Mouse (Mus musculus) embryonic facial prominence, embryonic 13.5 days (tissue): ENCODE measurements at regions not wholly inside any gene's neighbourhood (a gene's known extent, or its start where the extent isn't known, plus 50 kb on each side); places are given as distances from the start of the nearest gene placed in this dataset.

Experiments
- ATAC-seq: fragments of 200-750 bp; cut with Nextera tagmentation; 2 replicates; pipeline ENCODE4 v1.8.0; 2017; ENCODE audit warnings: low read depth; ENCODE audit not compliant: insufficient number of reproducible peaks, insufficient read depth, low FRiP score, low TSS enrichment
- H3K27ac ChIP-seq: fragments of 300-500 bp; sonication (generic); 2 replicates; pipeline ENCODE4 v1.5.1; 2015; ENCODE audit warnings: moderate library complexity, mild to moderate bottlenecking, inconsistent platforms
- H3K27me3 ChIP-seq: fragments of 300-500 bp; sonication (generic); 2 replicates; pipeline ENCODE4 v1.6.1; 2015; ENCODE audit warnings: mild to moderate bottlenecking, inconsistent platforms
- H3K36me3 ChIP-seq: fragments of 300-500 bp; sonication (generic); 2 replicates; pipeline ENCODE4 v1.6.1; 2015; ENCODE audit warnings: mild to moderate bottlenecking, inconsistent platforms
- H3K4me1 ChIP-seq: fragments of 300-500 bp; sonication (generic); 2 replicates; pipeline ENCODE4 v1.6.1; 2015; ENCODE audit warnings: inconsistent platforms
- H3K4me2 ChIP-seq: fragments of 300-500 bp; sonication (generic); 2 replicates; pipeline ENCODE4 v1.6.1; 2015; ENCODE audit warnings: moderate library complexity, mild to moderate bottlenecking, inconsistent platforms
- H3K4me3 ChIP-seq: fragments of 300-500 bp; sonication (generic); 2 replicates; pipeline ENCODE4 v1.5.1; 2015; ENCODE audit warnings: mild to moderate bottlenecking, inconsistent platforms
- H3K9ac ChIP-seq: fragments of 300-500 bp; sonication (generic); 2 replicates; pipeline ENCODE4 v1.6.1; 2015; ENCODE audit warnings: mild to moderate bottlenecking, inconsistent platforms
- H3K9me3 ChIP-seq: fragments of 300-500 bp; sonication (generic); 2 replicates; pipeline ENCODE4 v1.6.1; 2016; ENCODE audit warnings: inconsistent platforms
- WGBS: fragments of 180-500 bp; shearing (Covaris S2); methylation state at CpG from one replicate; pipeline ENCODE4 v1.1.7; 2015; ENCODE audit warnings: mixed read lengths; 5-methylcytosine and 5-hydroxymethylcytosine counted together

- H3K4me1 ChIP-seq, result peaks cover 14% of the 10 kb centered on the region
- no peak overlapping the region for H3K27ac ChIP-seq
- 42% methylated on average over 1 of the region's 1 CpGs for WGBS
- no peak overlapping the region for H3K4me3 ChIP-seq
- H3K9me3 ChIP-seq, result peaks cover 3% of the 10 kb centered on the region; the same call in 1 of the 2 replicates
- no peak overlapping the region for H3K4me2 ChIP-seq
- no peak for ATAC-seq
- no peak overlapping the region for H3K9ac ChIP-seq
- no peaks in the 10 kb centered on the region for H3K36me3 ChIP-seq
- H3K27me3 ChIP-seq, result no peaks in the 10 kb centered on the region
Observed at GRCm38 (mm10) chr4:58728641-58729040, 58.9 kb downstream of the Olfr267 start.

DNA sequence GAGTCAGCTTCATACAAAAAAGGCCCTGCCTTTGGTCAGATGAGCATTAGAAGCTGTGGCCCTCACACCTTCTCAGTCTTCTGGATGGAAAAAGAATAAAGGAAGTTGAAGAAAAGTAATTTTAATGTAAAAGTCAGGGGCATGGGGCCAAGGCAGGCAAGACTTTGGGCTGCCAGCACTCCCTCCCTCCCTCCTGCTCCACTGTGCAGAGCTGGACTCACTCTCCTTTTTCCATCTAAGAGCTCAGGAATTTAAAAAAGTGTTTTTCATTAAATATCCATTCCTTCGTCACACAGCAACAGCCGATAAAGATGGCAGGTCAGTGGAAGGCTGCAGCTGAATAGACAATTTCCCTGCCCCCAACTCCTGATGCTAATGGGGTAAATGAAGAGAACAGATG, 61.1 kb downstream of the Olfr267 start:
- Histone ChIP-seq H3K36me3 (no peaks in the 10 kb centered on the region), H3K9ac (no peak overlapping the region), H3K27me3 (no peaks in the 10 kb centered on the region), H3K4me2 (no peak overlapping the region), H3K4me1 (peaks cover 14% of the 10 kb centered on the region), H3K4me3 (no peak overlapping the region), H3K9me3 (peaks cover 3% of the 10 kb centered on the region; the same call in 1 of the 2 replicates), H3K27ac (no peak overlapping the region)
- 31% methylated on average over 2 of the region's 2 CpGs for WGBS
- ATAC-seq, result no peak

DNA sequence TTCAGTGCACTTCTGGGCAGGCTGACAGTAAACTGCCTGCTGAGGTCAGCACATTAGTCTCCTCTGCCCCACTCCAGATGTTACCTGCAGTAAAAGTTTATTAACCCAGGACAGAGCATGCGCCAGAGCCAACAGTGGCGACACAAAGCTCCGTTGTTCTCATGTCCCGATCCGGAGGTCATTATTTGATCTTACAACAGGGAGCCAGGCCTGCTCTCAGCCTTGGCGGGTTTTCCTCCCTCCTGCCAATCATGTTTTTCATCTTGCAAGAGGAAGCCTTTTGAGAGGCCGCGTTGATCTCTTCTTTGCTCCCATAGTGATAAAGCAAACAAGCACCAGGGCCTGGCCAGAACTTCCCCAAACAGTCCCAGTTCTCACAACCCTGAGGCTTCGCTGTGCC, 64.7 kb downstream of the Olfr267 start:
- Histone ChIP-seq H3K9ac (no peak overlapping the region), H3K4me1 (peaks cover 14% of the 10 kb centered on the region), H3K4me2 (no peak overlapping the region), H3K9me3 (no peaks in the 10 kb centered on the region), H3K4me3 (no peak overlapping the region), H3K27me3 (no peaks in the 10 kb centered on the region), H3K36me3 (no peaks in the 10 kb centered on the region), H3K27ac (peak overlapping the region; percentile 22; the same call in 1 of the 2 replicates)
- WGBS, result 41% methylated on average over 9 of the region's 9 CpGs
- no peak for ATAC-seq

- no peak overlapping the region for H3K27ac ChIP-seq
- no peaks in the 10 kb centered on the region for H3K27me3 ChIP-seq
- 81% methylated on average over 8 of the region's 8 CpGs for WGBS
- H3K4me2 ChIP-seq, result no peak overlapping the region
- H3K4me3 ChIP-seq, result no peak overlapping the region
- no peak overlapping the region for H3K9ac ChIP-seq
- H3K4me1 ChIP-seq, result peaks cover 5% of the 10 kb centered on the region; the same call in 1 of the 2 replicates
- H3K36me3 ChIP-seq, result no peaks in the 10 kb centered on the region
- no peak for ATAC-seq
- no peaks in the 10 kb centered on the region for H3K9me3 ChIP-seq
Observed at GRCm38 (mm10) chr4:58720682-58721081, 66.8 kb downstream of the Olfr267 start.

DNA sequence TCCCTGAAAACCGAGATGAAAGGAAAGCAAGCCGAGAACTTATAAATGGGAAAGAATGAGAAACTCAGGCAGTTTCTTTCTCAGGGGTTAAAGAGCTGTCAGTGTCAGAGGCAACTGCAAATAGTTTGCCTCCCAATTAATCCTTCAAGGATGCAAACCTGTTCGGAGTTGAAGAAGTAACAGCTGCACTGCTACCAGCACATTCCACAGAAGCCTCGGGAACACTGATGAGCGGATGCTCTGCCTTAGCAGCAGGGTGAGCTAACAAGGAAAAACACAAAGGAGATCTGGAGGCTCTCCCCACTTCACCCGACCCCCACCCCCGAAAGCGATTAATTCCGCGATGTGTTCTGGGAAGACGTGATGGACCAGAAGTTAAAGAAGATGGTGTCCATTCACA, 71.1 kb downstream of the Olfr267 start:
- H3K4me3 ChIP-seq, result no peak overlapping the region
- H3K4me2 ChIP-seq, result no peak overlapping the region
- no peaks in the 10 kb centered on the region for H3K36me3 ChIP-seq
- H3K4me1 ChIP-seq, result 0 out of 2 replicates have a peak, but pooled peaks cover 10% of the 10 kb centered on the region
- H3K27me3 ChIP-seq, result no peaks in the 10 kb centered on the region
- H3K9ac ChIP-seq, result no peak overlapping the region
- no peak overlapping the region for H3K27ac ChIP-seq
- H3K9me3 ChIP-seq, result no peaks in the 10 kb centered on the region
- 39% methylated on average over 11 of the region's 11 CpGs for WGBS
- ATAC-seq, result no peak

DNA sequence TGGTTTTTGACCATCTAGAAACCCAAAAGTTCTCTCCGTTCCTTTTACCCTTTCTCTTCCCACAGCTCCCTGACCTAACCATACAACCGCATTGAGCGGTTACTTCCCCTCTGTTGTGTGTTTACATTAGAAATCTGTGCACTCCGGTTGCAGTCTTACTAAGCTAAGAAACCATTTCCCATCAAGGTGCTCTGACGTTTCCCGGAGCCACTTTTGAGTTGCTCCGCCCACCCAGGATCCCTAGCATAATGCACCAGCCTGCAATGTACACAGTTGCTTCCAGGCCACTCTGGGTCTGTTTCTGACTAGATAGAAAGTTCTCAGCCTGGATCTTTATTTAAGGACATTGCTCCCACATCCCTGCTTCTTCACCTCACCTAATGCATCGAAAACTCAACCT, 71.7 kb downstream of the Olfr267 start:
- Histone ChIP-seq H3K4me1 (0 out of 2 replicates have a peak, but pooled peaks cover 10% of the 10 kb centered on the region), H3K4me2 (no peak overlapping the region), H3K27me3 (no peaks in the 10 kb centered on the region), H3K9ac (no peak overlapping the region), H3K27ac (no peak overlapping the region), H3K36me3 (no peaks in the 10 kb centered on the region), H3K4me3 (no peak overlapping the region), H3K9me3 (no peaks in the 10 kb centered on the region)
- WGBS, result 79% methylated on average over 8 of the region's 8 CpGs
- ATAC-seq, result no peak

GRCm38 (mm10) chr4:58714221-58714620, 73.3 kb downstream of the Olfr267 start:
- Histone ChIP-seq H3K27ac (no peak overlapping the region), H3K4me2 (no peak overlapping the region), H3K4me1 (0 out of 2 replicates have a peak, but pooled peaks cover 10% of the 10 kb centered on the region), H3K4me3 (no peak overlapping the region), H3K36me3 (no peaks in the 10 kb centered on the region), H3K9ac (no peak overlapping the region), H3K9me3 (peaks cover under 1% of the 10 kb centered on the region; the same call in 1 of the 2 replicates), H3K27me3 (no peaks in the 10 kb centered on the region)
- no peak for ATAC-seq
- WGBS, result 52% methylated on average over 12 of the region's 13 CpGs

DNA sequence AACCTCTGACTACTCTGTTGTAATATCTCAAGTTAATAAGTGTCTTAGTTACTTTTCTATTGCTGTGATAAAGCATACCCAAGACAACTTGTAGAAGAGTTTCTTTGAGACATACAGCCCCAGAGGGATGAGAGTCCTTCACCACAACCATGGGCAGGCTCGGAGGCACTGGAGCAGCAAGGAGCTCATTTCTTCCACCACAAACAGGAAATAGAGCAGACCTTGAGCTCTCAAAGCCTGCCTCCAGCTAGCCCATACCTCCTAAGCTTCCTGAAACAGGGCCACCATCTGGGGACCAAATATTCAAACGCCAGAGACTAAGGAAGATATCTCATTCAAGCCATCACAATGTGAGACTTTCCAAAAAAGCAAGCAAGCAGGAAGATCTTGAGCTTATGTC, 74.6 kb downstream of the Olfr267 start:
- H3K36me3 ChIP-seq, result no peaks in the 10 kb centered on the region
- H3K27ac ChIP-seq, result no peak overlapping the region
- H3K4me3 ChIP-seq, result no peak overlapping the region
- peaks cover 4% of the 10 kb centered on the region; the same call in 1 of the 2 replicates for H3K9me3 ChIP-seq
- H3K4me1 ChIP-seq, result 0 out of 2 replicates have a peak, but pooled peaks cover 10% of the 10 kb centered on the region
- WGBS, result 78% methylated on average over 2 of the region's 2 CpGs
- no peak for ATAC-seq
- H3K27me3 ChIP-seq, result no peaks in the 10 kb centered on the region
- H3K4me2 ChIP-seq, result no peak overlapping the region
- H3K9ac ChIP-seq, result no peak overlapping the region

DNA sequence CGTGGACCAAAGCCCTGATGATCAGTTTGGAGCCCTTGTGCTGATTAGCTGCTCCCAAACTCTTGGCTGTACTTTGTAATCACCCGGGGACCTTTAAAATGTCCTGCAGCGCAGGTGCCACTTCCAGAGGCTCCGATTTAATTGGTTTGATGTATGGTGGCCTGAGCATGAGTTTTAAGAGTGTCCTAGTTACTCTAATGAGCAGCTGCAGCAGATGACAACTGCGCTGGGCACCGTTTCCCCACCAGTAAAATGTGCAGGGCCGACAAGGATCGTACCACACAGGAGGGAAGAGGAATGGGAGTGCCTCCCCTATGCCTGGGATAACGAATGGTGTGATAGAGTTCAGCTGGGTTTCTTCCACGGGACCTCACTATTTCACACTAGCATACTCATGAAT, 75.3 kb downstream of the Olfr267 start:
- Histone ChIP-seq H3K27me3 (no peaks in the 10 kb centered on the region), H3K36me3 (no peaks in the 10 kb centered on the region)

DNA sequence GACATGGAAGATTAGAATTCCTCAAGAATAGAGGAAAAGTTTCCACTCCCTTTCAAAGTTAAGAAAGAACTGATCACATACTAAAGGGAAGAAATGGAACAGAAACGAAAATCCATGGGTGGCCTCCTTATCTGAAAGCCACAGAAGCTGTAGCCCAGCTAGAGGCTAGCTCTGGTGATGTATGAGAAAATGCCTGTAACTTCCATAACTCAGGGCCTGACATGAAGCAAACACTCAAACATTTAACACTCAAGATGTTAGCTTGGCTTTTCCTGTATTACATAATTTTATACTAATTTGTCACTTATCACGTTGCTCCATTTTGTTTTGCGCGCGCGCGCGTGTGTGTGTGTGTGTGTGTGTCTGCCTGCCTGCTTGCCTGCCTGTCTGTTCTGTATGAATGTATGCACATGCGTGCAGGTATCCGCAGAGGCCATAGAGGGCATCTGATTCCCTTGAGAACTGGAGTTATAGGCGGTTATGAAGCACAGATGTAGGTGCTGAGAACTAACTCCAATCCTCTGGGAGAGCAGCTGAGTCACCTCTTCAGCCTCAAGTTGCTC, 88.2 kb downstream of the Olfr267 start:
- Histone ChIP-seq H3K9me3 (no peaks in the 10 kb centered on the region), H3K9ac (no peak overlapping the region), H3K4me2 (no peak overlapping the region), H3K27ac (no peak overlapping the region), H3K4me3 (no peak overlapping the region), H3K36me3 (no peaks in the 10 kb centered on the region), H3K27me3 (no peaks in the 10 kb centered on the region), H3K4me1 (no peaks in the 10 kb centered on the region)
- 89% methylated on average over 11 of the region's 11 CpGs for WGBS
- no peak for ATAC-seq

More for the DNA sequence above, 75.3 kb downstream of the Olfr267 start:
- Histone ChIP-seq H3K4me2 (no peak overlapping the region), H3K9ac (no peak overlapping the region), H3K9me3 (peaks cover 4% of the 10 kb centered on the region; the same call in 1 of the 2 replicates), H3K4me1 (0 out of 2 replicates have a peak, but pooled peaks cover 10% of the 10 kb centered on the region), H3K27ac (no peak overlapping the region), H3K4me3 (no peak overlapping the region)
- no peak for ATAC-seq
- 82% methylated on average over 10 of the region's 10 CpGs for WGBS

DNA sequence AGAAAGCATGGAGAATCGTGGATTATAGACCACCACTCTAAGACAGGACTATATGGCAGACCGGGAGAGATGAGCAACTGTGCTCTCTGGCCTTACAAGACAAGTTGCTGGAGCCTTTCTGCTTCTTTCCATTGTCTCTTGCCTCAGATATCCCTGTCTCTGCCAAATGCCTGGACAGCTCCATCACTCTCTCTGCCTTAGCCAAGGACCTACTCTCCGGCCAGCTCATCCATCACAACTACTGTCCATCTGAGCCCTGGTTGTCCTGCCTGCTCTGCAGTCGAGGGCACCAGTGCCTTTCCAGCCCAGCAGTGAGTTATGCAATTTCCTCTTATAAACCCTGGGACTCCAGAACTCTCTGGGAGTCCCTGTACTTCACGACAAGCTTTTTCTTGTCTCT, 88.7 kb downstream of the Olfr267 start:
- H3K4me3 ChIP-seq, result no peak overlapping the region
- no peak overlapping the region for H3K9ac ChIP-seq
- no peaks in the 10 kb centered on the region for H3K9me3 ChIP-seq
- ATAC-seq, result no peak
- H3K4me2 ChIP-seq, result no peak overlapping the region
- H3K27me3 ChIP-seq, result no peaks in the 10 kb centered on the region
- no peaks in the 10 kb centered on the region for H3K36me3 ChIP-seq
- no peaks in the 10 kb centered on the region for H3K4me1 ChIP-seq
- no peak overlapping the region for H3K27ac ChIP-seq
- WGBS, result 75% methylated on average over 5 of the region's 5 CpGs

- WGBS, result 52% methylated on average over 4 of the region's 4 CpGs
- Histone ChIP-seq H3K4me2 (no peak overlapping the region), H3K4me1 (no peaks in the 10 kb centered on the region), H3K9ac (no peak overlapping the region), H3K4me3 (no peak overlapping the region), H3K27me3 (no peaks in the 10 kb centered on the region), H3K36me3 (no peaks in the 10 kb centered on the region), H3K9me3 (no peaks in the 10 kb centered on the region), H3K27ac (no peak overlapping the region)
- no peak for ATAC-seq
Observed at GRCm38 (mm10) chr4:58696684-58697083, 90.8 kb downstream of the Olfr267 start.
